Mouse (Mus musculus) E14TG2a.4 (cell line): ENCODE results near the gene Rgs9.

ENCODE experiments used
- CTCF ChIP-seq: conservative IDR thresholded peaks from 2 replicates; pipeline ENCODE4 v1.5.1; 2014; ENCODE audit warnings: low read length
- NANOG ChIP-seq: IDR thresholded peaks from 2 replicates; pipeline ENCODE4 v1.6.1; 2014; ENCODE audit warnings: borderline replicate concordance, low read length, mixed read lengths

DNA sequence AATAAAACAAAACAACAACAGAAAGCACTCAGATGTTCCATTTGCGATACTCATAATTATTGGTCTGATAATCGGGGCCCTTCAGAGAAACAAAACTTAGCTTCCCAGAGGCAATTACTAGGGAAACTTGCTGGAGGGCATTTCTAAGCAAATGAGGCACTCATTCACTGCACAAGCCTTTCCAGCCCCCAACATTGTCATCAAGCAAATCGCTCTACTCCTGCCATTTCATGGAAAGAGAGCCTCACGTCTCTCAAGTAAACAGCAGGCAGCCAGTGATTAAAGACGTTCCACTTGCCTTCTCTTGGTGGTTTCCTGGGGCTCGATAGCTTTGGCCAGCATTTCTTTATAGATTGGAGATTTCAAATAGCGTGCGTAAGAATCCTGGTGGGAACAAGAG lies 60.1 kb downstream of the Rgs9 start:
- no peak for TF ChIP-seq CTCF
- TF ChIP-seq NANOG: no peak
